Mouse (Mus musculus) megakaryocyte, embryonic 14.5 days (primary cell): Measurements from ENCODE around the gene Spag5.

Source experiments
- FLI1 ChIP-seq: IDR thresholded peaks from 2 replicates; pipeline ENCODE4 v1.6.1; 2012; ENCODE audit warnings: low read length, inconsistent platforms, mixed read lengths
- GATA1 ChIP-seq: IDR thresholded peaks from 3 replicates; pipeline ENCODE4 v1.6.1; 2012; ENCODE audit warnings: mixed read lengths, low read length, inconsistent platforms, borderline replicate concordance

GRCm38 (mm10) chr11:78343381-78344327 is 42.3 kb downstream of the Spag5 start, which contains the start of gene Unc119:
- TF ChIP-seq GATA1 = no peak
- TF ChIP-seq FLI1 = no peak
